In genomic region chr5:67774186-67774585, GRCm38 (mm10) we compare ENCODE assay signal across 20 mouse cellular contexts.
"Had no signal": no experiment of that assay in that cellular context is flagged by ENCODE, and none has a peak within 500 bp of the region (broad histone marks: within the 10 kb centered on the region; RNA-seq: fewer than 3 reads in every experiment).

No protein-coding gene starts in this region.

- H3K4me3 ChIP-seq: midbrain, embryonic 10.5 days; midbrain, embryonic 12.5 days; myocyte; neural tube, embryonic 13.5 days; neural tube, embryonic 15.5 days had no signal

- H3K9ac ChIP-seq: liver, embryonic 14.5 days; lung, embryonic 14.5 days; midbrain, embryonic 12.5 days; neural tube, embryonic 13.5 days; neural tube, embryonic 15.5 days had no signal

- H3K4me1 ChIP-seq: midbrain, embryonic 12.5 days had no signal

- H3K27me3 ChIP-seq: midbrain, embryonic 12.5 days; neural tube, embryonic 13.5 days; neural tube, embryonic 15.5 days had no signal

- H3K4me2 ChIP-seq: lung, embryonic 14.5 days; midbrain, embryonic 12.5 days; neural tube, embryonic 13.5 days; neural tube, embryonic 15.5 days had no signal

- H3K9me3 ChIP-seq: midbrain, embryonic 10.5 days; midbrain, embryonic 12.5 days; neural tube, embryonic 13.5 days; neural tube, embryonic 15.5 days had no signal

- ATAC-seq: midbrain, embryonic 16.5 days had no signal

- DNase-seq: lung, adult 18-20 months; lung, embryonic 14.5 days; lung, postnatal 10 days; lung, postnatal 4 days; midbrain, embryonic 14.5 days; retina, postnatal 1 day; right cerebral cortex, adult 18-20 months; right cerebral cortex, postnatal 25 days; right cerebral cortex, postnatal 4 days; spleen, adult 18-20 months; thymus, adult 18-20 months; thymus, postnatal 14 days; thymus, postnatal 36 days had no signal

- H3K27ac ChIP-seq: liver, embryonic 14.5 days; midbrain, embryonic 10.5 days; midbrain, embryonic 12.5 days; neural tube, embryonic 13.5 days; neural tube, embryonic 15.5 days had no signal
